Mouse (Mus musculus) cerebellum, adult 11-12 months (tissue): ENCODE data around the gene Lrp10.
A peak's percentile ranks its signal among the peaks of the same experiment; 100 is the strongest.

Experiments
- DNase-seq: peaks from one replicate; pipeline ENCODE4 v3.0.0; 2022

Lrp10 gene

GRCm38 (mm10) chr14:54475941-54476844 is 12.3 kb downstream of the Lrp10 start, which contains the start of gene Rem2:
TSS of gene Rem2 (plus strand) at chr14:54476100.
- DNase-seq: peak; percentile 85

DNA sequence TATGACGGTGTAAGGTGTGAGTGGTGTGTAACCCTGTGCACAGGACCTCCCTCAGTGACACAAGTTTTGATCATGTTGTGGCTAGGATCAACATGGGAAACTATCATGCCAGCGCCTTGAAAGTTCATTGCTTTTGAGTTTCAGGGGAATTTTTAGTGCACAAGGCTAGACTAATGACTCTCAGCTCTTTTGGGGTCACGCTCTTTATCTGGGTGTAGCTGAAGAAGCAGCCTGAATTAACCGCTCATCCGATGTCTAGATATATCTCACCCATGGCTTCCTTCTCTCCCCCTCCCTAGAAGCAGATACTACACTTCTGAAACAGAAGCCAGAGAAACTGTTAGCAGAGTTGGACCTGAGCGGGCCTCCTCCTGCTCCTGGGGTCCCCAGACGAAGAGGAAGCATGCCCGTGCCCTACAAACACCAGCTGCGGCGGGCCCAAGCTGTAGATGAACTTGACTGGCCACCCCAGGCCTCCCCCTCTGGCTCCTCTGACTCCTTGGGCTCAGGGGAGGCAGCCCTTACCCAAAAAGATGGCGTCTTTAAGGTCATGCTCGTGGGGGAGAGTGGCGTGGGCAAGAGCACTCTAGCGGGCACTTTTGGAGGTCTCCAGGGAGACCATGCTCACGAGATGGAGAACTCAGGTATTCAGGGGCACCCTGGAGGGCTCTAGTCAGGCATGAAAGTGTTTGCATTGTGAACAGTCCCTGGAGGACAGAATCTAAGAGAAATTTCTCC is 13.4 kb downstream of the Lrp10 start:
- peak; percentile 39 for DNase-seq

GRCm38 (mm10) chr14:54479451-54479920 is 15.5 kb downstream of the Lrp10 start:
- DNase-seq: no peak

GRCm38 (mm10) chr14:54480673-54481072 is 16.7 kb downstream of the Lrp10 start:
- no peak for DNase-seq

GRCm38 (mm10) chr14:54481402-54481801 is 17.5 kb downstream of the Lrp10 start:
- DNase-seq: no peak

DNA sequence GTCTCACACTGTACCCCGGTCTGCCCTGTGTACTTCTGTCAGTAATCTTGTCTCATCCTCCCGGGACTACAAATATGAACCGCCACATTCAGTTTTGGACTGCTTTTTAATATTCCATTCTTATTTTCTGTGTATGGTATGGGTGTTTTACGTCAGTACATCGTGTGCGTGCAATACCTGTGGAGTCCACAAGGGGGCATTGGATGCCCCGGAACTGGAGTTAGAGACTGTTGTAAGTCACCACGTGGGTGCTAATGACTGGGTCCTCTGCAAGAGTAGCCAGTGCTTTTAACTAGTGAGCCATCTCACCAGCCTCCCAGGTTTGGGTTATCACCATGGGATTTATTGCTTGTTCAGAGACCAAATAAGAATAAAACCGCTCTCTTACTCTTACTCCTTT is 18.6 kb downstream of the Lrp10 start:
- no peak for DNase-seq

GRCm38 (mm10) chr14:54485899-54486298 is 22.0 kb downstream of the Lrp10 start:
- DNase-seq: no peak

DNA sequence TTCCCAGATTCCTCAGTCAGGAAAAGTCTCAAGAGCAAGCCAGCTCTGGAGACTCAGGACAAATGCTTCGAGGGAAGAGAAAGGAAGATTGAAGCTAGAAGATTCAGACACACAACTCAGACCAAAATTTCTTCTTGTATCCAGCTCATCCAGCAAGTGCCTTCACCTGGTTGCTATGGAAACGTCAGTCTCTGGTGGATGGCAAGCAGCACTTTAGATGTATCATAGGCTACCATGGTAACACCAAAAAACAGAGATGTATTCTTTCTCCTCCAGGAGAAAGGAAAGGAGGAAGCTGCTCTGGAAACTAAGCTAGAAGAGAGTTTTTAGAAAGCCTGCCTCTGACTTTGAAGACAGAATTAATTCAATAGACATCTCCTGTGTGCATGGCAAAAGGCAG is 23.8 kb downstream of the Lrp10 start:
- no peak for DNase-seq

GRCm38 (mm10) chr14:54488350-54488749 is 24.4 kb downstream of the Lrp10 start:
- no peak for DNase-seq

DNA sequence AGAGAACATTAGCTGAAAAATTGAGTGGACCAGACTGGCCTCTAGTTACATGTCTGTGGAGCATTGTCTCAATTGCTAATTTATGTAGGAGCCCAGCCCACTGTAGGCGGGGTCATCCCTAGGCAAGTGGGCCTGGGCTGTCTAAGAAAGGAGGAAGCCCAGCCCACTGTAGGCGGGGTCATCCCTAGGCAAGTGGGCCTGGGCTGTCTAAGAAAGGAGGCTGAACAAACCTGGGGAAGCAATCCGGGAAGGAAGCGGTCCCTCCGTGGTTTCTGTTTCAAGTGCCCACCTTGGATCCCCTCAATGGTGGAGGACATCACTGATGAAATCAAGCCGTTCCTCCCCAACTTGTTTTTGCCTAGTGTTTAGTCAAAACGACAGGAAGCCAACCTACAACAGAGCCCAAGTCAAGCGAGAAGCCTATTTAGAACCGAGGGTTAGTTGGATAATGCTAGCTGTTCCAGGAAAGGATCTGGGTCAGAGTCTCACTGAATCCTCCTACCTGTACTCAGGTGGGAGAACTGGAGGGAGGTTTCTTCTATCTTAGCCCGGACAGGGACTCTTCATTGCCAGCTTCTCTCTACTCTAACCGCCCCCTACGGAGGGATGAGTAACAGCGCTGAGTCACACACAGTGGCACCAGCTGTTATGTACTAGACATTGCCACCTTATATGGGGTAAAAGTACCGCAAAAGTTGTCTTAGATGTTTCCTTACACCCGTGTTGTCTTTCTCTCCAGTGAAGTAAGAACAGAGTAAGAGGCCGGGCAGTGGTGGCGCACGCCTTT is 28.6 kb downstream of the Lrp10 start:
- no peak for DNase-seq

DNA sequence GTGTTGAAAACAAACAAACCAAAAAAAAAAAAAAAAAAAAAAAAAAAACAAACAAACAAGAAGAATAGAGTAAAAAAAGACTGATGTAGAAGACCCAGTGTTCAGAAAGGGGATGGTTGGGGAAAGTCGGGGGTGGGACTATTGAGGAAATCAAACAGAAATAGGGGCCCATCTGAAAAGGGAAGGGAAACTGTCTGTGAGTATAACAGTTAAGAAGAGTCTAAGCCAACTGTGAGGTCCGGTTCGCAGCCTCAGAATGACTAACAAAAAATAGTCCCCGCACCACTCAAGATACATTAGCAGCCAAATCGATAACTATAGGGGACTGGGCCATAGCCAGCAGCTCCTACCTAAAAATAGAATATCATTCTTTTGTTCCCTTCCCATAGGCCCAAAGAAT is 29.3 kb downstream of the Lrp10 start:
- DNase-seq: no peak

- peak; percentile 67 for DNase-seq
These were observed 30.3 kb downstream of the Lrp10 start for GRCm38 (mm10) chr14:54494234-54494633.

DNA sequence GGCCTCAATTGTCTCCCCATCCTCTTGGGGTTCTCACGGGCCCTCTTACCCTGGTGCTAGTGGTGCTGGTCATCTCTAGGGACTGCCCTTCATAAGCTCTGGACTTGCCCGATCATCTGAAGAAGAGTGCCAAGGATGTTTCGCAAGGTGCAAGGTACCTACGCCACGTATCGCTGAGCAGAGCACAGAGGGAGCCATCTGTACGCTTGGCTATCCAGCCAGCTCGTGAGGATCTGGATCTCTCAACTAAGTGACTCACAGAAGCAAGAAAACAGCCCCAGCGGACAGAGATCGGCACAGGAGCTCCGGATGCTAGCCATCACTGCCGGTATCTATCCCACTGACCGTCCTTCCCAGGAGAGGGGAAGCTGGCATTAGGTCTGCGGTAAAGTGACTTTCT is 32.8 kb downstream of the Lrp10 start:
- no peak for DNase-seq

DNA sequence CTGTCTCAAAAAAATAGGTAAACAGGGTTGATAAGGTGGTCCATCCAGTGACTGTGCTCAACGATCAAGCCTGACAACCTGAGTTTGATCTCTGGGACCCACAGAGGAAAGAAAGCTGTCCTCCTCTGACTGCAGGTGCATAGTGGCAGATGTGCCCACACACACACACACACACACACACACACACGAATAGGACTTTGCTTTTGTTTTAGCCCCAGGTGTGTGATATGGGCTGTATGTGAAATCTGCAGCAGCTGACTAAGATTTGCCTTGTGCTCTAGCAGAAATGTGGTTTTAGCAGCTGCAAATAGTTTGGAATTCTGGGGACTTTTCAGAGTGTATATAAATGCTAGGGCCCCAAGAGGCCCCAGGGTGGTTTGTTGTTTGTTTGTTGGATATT is 35.4 kb downstream of the Lrp10 start:
- DNase-seq: no peak

DNA sequence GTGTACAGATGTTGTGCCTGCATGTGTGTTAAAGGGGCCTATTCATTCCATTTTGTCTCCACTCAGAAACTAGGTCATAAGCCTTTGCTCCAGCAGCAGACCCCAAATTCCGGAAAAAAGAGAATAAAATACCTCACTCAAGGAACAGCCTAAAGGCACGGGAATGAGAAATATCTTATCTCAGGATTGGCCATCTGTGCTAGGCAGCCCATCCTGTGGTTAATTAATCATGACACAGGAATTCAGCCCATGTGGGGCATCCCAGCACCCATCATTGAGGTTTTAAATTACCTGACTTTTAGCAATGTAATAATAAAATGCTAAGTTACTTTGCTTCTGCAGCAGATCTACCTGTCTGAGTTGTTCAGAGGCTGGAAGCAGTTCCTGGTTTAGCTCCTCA is 37.4 kb downstream of the Lrp10 start:
- no peak for DNase-seq

DNA sequence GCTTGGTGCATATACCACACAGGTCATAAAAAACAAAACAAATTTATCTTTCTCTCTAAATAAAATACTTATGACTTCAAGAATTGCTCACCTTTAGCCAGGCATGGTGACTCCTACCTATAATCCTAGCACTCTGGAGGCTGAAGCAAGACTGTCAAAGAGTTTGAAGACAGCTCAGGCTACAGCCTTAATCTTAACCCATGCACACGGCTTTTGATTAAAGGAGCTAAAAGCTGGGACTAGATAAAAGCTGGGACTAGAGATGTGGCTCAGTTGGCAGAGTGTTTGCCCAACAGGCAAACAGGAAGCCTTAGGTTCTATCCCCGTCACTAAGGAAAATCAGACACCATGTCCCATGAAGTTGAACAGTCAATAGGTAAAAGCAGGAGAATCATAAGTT is 39.2 kb downstream of the Lrp10 start:
- no peak for DNase-seq

DNA sequence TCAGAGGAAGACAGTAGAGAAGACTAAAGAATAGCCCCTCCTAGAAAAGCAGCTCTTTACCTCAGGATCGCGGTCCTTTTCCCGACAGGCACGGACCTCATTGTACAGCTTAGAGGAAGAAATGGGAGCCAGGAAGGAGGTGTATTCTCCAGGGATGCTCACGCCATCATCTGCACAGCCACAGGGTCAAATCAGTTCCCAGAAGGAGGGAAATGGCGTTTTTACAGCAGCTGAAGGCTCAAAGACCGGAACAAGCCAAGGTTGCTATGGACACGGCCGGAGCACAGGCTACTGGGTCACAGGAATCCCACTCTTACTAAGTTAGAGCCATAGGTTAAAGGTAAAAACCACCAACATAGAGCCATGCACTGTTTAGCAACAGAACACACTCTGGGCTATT is 45.8 kb downstream of the Lrp10 start:
- DNase-seq: no peak

- DNase-seq: no peak
These were observed 52.9 kb downstream of the Lrp10 start for GRCm38 (mm10) chr14:54516710-54517310.
